Mouse (Mus musculus) left cerebral cortex, adult 6 months (tissue): ENCODE data around the gene Nudt16l1. TPM values are rescaled to one million over a fixed set of nuclear protein-coding genes. Genes with fewer than 3 reads are reported as not detected.

ENCODE experiments used
- long read RNA-seq, 2 experiments: library from polyadenylated mRNA; unstranded; transcript quantifications; one replicate each; pipeline ENCODE4 v2.0.0; 2019 to 2020
- polyA plus RNA-seq: library from polyadenylated mRNA; unstranded; fragments of <200 nt; fragmentation: Nextera tagmentation; gene quantifications from 2 replicates; pipeline ENCODE4 v1.2.3, GENCODE M21; 2021

Nudt16l1 gene
- 86.5 and 107 TPM in 2 replicates for polyA plus RNA-seq
- long read RNA-seq, experiment 1, transcript Nudt16l1-204 (2 exons, 660 nt) = minor isoform, 15 of 226 reads
- long read RNA-seq, experiment 1, transcript Nudt16l1-201 (3 exons, 1,329 nt) = minor isoform, 8 of 226 reads
- long read RNA-seq, experiment 1, transcript Nudt16l1-203 (2 exons, 1,004 nt) = minor isoform, 5 of 226 reads
- long read RNA-seq, experiment 1, transcript Nudt16l1-205 (3 exons, 1,618 nt) = major isoform, 191 of 226 reads
- long read RNA-seq, experiment 1, partial matches to known transcripts = 0 of 226 reads
- long read RNA-seq, experiment 1, other reads (novel, unspliced or antisense) = 6 of 226 reads
- long read RNA-seq, experiment 2, transcript Nudt16l1-203 (2 exons, 1,004 nt) = minor isoform, 7 of 112 reads
- long read RNA-seq, experiment 2, transcript Nudt16l1-205 (3 exons, 1,618 nt) = major isoform, 86 of 112 reads
- long read RNA-seq, experiment 2, partial matches to known transcripts = 9 of 112 reads
- long read RNA-seq, experiment 2, other reads (novel, unspliced or antisense) = 5 of 112 reads

GRCm38 (mm10) chr16:4938461-4938860 is at the start of gene Nudt16l1:
Nudt16l1 (plus strand) TSS chr16:4938761.

GRCm38 (mm10) chr16:4963797-4964709 is 25.5 kb downstream of the Nudt16l1 start, which contains the start of gene Anks3:
Anks3 (minus strand) TSS chr16:4964205.

Other genes with a start within 250 kb of the Nudt16l1 start
- gene Nmral1, start 219.4 kb upstream of the Nudt16l1 start, polyA plus RNA-seq = 22.5 and 27.7 TPM in 2 replicates
- 163 and 171 TPM in 2 replicates for gene Hmox2, start 212.4 kb upstream of the Nudt16l1 start, polyA plus RNA-seq
- 157 and 190 TPM in 2 replicates for gene Cdip1, start 148.5 kb upstream of the Nudt16l1 start, polyA plus RNA-seq
- not detected in 2 replicates for gene 4930562C15Rik, start 103.3 kb upstream of the Nudt16l1 start, polyA plus RNA-seq
- 61.3 and 98.9 TPM in 2 replicates for gene Ubald1, start 58.4 kb upstream of the Nudt16l1 start, polyA plus RNA-seq
- 78.9 and 89.4 TPM in 2 replicates for gene Mgrn1, start 52.5 kb upstream of the Nudt16l1 start, polyA plus RNA-seq
- 16.2 and 19.8 TPM in 2 replicates for gene Anks3, start 25.4 kb downstream of the Nudt16l1 start, polyA plus RNA-seq
- not detected in 2 replicates for gene Sept12, start 59.1 kb downstream of the Nudt16l1 start, polyA plus RNA-seq
- gene Smim22, start 68.5 kb downstream of the Nudt16l1 start, polyA plus RNA-seq = 0.89 and 1.0 TPM in 2 replicates
- 167 and 182 TPM in 2 replicates for gene Rogdi, start 74.8 kb downstream of the Nudt16l1 start, polyA plus RNA-seq
- gene Glyr1, start 111.1 kb downstream of the Nudt16l1 start, polyA plus RNA-seq = 69.1 and 69.7 TPM in 2 replicates
- gene Ubn1, start 111.3 kb downstream of the Nudt16l1 start, polyA plus RNA-seq = 5.0 and 8.6 TPM in 2 replicates
- 0.06 and 0.11 TPM in 2 replicates for gene Ppl, start 193.7 kb downstream of the Nudt16l1 start, polyA plus RNA-seq
- 0.70 and 0.94 TPM in 2 replicates for gene Sec14l5, start 208.3 kb downstream of the Nudt16l1 start, polyA plus RNA-seq